Mouse (Mus musculus): Measurements from ENCODE around the gene Calhm3. TPM values are rescaled to one million over a fixed set of nuclear protein-coding genes. Genes with fewer than 3 reads are reported as not detected.
"Not testable (repeated sequence)": the region's sequence is repeated elsewhere in the genome, so short reads cannot be mapped to it uniquely, and the experiment has no call there.

Calhm3 gene
- total RNA-seq, 1 experiment from 2014 or later: not detected

DNA sequence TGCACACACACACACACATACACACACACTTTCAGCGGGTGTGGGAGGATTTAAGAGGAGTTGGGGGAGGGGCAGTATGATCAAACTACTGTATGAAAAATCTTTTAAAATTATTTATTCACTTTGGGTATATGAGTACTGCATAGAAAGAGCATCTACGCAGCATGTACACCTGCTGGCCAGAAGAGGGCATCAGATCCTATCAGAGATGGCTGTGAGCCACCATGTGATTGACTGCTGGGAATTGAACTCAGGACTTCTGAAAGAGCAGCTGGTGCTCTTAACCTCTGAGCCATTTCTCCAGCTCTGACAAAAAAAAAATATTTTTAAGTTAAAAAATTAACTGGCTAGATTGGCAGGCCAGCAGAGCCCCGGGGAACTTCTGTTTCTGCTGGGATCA is 17.0 kb upstream of the Calhm3 start:
- ATAC-seq (replicated peaks; ENCODE audit: insufficient number of reproducible peaks, low FRiP score, low TSS enrichment, poor library complexity, severe bottlenecking): 0 out of 2 replicates have a peak, but pooled peaks have one; percentile 47

GRCm38 (mm10) chr19:47168793-47169412 is 11.3 kb upstream of the Calhm3 start:
- ATAC-seq (replicated peaks; ENCODE audit: insufficient number of reproducible peaks, low FRiP score, low TSS enrichment, poor library complexity, severe bottlenecking): peak; percentile 78

DNA sequence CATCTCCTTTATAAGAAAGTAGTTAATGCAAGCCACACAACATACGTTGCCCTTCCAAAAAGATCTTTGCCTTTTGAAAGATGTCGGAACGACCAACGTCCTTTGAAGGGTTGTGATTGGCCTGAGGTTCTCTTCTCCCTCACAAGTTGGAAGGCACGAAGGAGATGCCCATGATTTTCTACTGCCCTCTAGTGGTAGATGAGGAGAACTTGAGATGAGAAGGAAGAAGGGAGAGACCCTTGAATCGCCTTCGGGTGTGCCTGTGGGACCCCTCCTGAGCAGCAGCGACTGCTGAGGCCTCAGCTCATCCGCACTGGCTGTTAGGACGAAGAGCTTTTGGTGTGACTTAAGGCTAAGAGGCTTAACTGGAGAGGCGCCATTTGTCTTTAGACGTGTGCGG is 10.7 kb upstream of the Calhm3 start:
- ATAC-seq (replicated peaks; ENCODE audit: insufficient number of reproducible peaks, low FRiP score, low TSS enrichment, poor library complexity, severe bottlenecking): peak; percentile 82

DNA sequence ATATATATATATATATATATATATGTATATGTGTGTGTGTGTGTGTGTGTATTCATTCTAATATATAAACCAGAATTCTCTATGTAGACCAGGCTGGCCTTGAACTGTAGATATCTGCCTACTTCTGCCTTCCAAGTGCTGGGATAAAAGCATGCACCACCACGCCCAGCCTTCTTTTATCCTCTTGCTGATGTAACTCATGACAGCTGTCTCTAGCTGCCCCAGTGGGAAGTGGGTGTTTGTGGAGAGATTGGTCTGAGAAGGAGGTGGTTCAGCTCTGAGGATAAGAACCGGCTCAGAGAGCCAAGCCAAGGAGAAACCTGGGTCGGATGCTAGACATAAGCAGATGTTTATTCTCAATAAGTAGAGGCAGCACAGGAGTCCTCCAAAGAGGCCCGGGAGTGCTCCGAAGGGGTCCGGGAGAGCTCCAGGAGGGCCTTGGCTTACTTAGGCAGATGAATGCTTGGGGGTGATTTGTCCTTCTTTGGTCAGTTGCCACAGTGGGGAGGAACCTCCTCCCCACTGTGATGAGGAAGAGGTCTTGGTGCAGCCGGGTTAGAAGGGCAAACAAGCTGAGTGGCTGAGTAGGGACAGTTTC is 10.2 kb upstream of the Calhm3 start:
- 0 out of 2 replicates have a peak, but pooled peaks have one; percentile 6 for ATAC-seq (replicated peaks; ENCODE audit: insufficient number of reproducible peaks, low FRiP score, low TSS enrichment, poor library complexity, severe bottlenecking)

GRCm38 (mm10) chr19:47166758-47167157 is 9.2 kb upstream of the Calhm3 start:
- ATAC-seq (replicated peaks; ENCODE audit: insufficient number of reproducible peaks, low FRiP score, low TSS enrichment, poor library complexity, severe bottlenecking): no peak

GRCm38 (mm10) chr19:47163176-47163744 is 5.7 kb upstream of the Calhm3 start:
- ATAC-seq (replicated peaks; ENCODE audit: insufficient number of reproducible peaks, low FRiP score, low TSS enrichment, poor library complexity, severe bottlenecking): no peak

DNA sequence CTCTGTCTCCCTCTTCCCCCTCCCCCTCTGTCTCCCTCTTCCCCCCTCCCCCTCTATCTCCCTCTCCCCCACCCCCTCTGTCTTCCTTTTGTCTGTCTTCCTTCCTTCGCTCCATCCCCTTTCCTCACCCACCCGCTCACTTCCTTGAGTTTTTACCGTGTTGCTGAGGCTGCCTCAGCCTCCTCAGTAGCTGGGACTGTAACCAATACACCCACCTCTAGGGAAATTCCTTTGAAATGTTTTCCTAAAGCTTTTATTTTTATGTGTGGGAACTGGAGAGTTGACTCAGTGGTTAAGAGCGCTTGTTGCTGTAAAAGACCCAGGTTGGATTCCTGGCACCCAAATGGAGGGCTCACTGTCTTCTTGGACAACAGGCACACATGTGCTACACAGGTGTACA is 4.1 kb upstream of the Calhm3 start:
- no peak for ATAC-seq (replicated peaks; ENCODE audit: insufficient number of reproducible peaks, low FRiP score, low TSS enrichment, poor library complexity, severe bottlenecking)

DNA sequence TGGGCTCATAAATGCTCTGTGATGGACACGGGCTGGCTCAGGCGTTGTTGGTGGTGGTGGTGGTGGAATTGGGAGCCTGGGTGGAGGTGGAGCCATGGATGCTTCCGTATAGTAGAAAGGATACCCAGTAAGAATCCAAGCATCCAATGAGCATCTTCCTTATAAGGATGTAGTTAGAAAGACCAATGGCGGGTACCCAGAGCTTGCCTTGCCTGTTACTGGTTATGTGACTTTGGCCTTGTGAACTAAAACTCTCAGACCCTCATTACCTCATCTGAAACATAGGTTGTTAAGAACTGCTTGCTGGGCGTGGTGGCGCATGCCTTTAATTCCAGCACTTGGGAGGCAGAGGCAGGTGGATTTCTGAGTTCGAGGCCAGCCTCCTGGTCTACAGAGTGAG is 3.8 kb downstream of the Calhm3 start:
- no peak for ATAC-seq (replicated peaks; ENCODE audit: insufficient number of reproducible peaks, low FRiP score, low TSS enrichment, poor library complexity, severe bottlenecking)

GRCm38 (mm10) chr19:47152062-47152369 is 5.5 kb downstream of the Calhm3 start:
- ATAC-seq (replicated peaks; ENCODE audit: insufficient number of reproducible peaks, low FRiP score, low TSS enrichment, poor library complexity, severe bottlenecking): no peak

GRCm38 (mm10) chr19:47151332-47152061 is 6.1 kb downstream of the Calhm3 start:
- ATAC-seq (replicated peaks; ENCODE audit: insufficient number of reproducible peaks, low FRiP score, low TSS enrichment, poor library complexity, severe bottlenecking): no peak; the same call in 1 of the 2 replicates

GRCm38 (mm10) chr19:47149854-47150253 is 7.7 kb downstream of the Calhm3 start:
- no peak for ATAC-seq (replicated peaks; ENCODE audit: insufficient number of reproducible peaks, low FRiP score, low TSS enrichment, poor library complexity, severe bottlenecking)

DNA sequence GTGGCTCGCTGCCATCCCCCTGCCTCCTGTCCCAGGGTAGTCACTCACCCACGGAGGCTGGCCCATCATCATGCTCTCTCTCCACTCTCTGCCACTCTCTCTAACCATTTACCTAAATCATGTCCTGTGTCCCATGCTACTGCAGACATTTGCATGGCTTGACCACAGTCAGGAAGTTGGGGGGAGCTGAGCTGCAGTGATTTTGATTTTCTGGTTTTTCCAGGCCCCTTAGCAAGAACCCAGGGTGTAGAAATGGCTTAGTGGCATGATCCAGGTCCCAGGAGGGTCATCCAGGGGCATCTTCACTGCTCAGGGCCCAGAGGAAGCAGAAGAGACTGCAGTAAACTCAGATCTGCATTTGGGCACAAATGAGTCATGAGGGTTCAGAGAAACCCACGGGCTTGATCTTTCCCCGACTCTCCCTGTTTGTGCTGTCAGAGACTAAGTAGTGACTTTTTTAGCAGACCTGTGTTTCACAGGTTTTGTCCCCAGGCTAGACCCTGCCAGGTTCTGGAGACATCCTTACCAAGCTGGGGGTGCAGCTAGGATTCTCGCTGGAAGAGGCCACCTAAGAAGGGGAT is 9.2 kb downstream of the Calhm3 start:
- no peak for ATAC-seq (replicated peaks; ENCODE audit: insufficient number of reproducible peaks, low FRiP score, low TSS enrichment, poor library complexity, severe bottlenecking)

DNA sequence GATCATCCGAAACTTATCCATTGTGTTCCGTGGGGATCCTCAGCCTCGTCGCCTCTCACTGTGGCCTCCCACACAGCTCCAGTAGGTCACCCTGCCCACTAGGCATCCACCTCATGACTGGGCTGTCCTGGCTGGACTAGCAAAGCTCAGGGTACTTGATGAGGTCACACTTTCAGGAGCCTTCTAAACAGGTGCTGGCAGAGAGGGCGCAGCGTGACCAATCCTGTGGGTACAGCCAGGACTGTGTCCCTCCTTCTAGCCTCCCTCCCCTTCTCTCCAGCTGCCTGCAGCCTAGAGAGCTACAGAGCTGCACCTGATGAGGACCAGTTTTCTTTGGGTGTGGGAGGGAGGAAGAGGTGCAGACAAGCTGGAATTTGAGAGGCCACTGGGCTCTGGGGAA is 13.4 kb downstream of the Calhm3 start, which contains the start of gene Calhm1:
Gene Calhm1 (minus strand): TSS at position 101 of the 400 bp plus-strand sequence.
- ATAC-seq (replicated peaks; ENCODE audit: insufficient number of reproducible peaks, low FRiP score, low TSS enrichment, poor library complexity, severe bottlenecking): no peak

GRCm38 (mm10) chr19:47142438-47142837 is 15.1 kb downstream of the Calhm3 start:
- no peak for ATAC-seq (replicated peaks; ENCODE audit: insufficient number of reproducible peaks, low FRiP score, low TSS enrichment, poor library complexity, severe bottlenecking)

- ATAC-seq (replicated peaks; ENCODE audit: insufficient number of reproducible peaks, low FRiP score, low TSS enrichment, poor library complexity, severe bottlenecking): not testable (repeated sequence)
Observed at GRCm38 (mm10) chr19:47139611-47140010, 18.0 kb downstream of the Calhm3 start.

DNA sequence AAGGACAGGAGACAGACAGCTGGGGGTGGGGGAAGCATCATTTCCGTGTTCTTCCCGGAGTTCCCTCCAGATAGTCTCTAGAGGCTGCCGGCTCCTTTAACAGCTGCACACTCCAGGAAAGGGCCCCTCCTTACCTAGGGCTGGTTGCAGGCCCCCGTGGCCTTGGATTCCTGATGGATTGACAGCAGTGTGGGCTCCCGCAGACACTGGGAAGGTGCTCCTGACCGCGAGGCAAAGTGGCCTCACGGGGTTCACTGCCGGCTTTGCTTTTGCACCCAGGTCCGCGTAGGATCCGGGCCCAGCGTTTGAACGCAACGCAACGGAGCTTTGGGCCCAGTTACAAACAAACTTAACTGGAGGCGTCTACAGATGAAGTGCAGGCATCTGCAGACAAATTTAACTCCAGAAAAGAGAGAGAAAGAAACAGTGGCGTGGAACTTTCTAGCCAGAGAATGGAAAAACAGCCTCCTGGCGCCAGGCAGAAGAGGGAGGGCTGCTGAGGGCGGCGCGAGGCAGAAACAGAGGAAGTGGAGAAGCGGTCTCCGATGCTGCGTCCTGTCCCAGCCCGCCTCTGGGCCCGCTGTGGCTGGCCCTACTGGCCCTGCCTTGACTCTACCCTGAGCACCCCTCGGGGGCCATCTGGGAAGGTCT is 19.7 kb downstream of the Calhm3 start, which contains the start of gene Calhm2:
Gene Calhm2 (minus strand): TSS at position 524 of the 651 bp plus-strand sequence.
- ATAC-seq (replicated peaks; ENCODE audit: insufficient number of reproducible peaks, low FRiP score, low TSS enrichment, poor library complexity, severe bottlenecking): peak; percentile 36; the same call in 1 of the 2 replicates

DNA sequence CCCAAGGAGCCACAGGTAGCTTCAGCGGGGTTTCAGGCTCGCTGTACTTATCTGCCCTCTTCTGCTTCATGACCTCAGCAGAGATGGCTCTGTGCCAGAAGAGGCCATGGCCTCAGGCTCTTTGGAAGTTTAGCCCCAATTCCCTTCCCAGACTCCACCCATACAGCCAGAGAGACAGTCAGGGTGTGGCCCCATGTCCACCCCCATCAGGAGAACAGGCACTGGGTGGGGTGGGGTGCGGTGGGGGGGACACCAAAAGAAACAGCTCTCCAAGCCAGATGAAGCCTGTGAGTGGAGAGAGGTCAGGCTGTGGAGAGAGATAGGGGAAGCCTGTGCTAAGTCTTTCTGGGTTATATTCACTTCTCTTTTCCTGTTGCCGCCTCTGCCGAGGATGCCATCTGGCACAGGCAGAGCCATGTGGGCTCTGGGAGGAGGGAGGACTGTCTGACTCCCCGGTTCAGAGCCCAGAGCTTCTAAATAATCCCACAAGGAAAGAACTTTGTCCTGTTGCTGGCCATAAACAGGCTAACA is 20.4 kb downstream of the Calhm3 start:
- ATAC-seq (replicated peaks; ENCODE audit: insufficient number of reproducible peaks, low FRiP score, low TSS enrichment, poor library complexity, severe bottlenecking): peak; percentile 41

DNA sequence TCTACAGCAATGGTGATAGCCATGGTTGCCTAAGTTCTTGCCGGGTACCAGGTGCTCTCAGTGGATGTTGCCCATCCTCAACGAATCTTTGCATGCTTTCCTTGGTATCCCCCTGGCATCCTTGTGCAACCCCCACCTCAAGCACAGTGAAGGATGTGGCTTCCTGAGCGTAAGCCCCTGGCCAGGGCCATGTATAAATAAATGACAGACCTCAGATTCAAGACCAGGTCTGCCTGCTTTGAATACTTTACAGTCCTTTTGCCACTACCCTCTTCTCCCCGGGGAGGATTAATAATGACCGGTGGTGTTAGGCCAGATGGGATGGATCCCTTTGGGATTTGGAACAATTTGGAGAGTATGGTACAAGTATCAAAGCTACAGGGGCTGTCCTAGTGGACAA is 21.4 kb downstream of the Calhm3 start:
- no peak for ATAC-seq (replicated peaks; ENCODE audit: insufficient number of reproducible peaks, low FRiP score, low TSS enrichment, poor library complexity, severe bottlenecking)
